Mouse (Mus musculus) C2C12 (cell line): ENCODE results near the gene Lamb3. TPM values are rescaled to one million over a fixed set of nuclear protein-coding genes. Genes with fewer than 3 reads are reported as not detected.

Source experiments
- H3K27me3 ChIP-seq: one replicate; pipeline ENCODE4 v1.6.1; 2011; ENCODE audit not compliant: control insufficient read depth, insufficient read depth, insufficient read length
- H3K36me3 ChIP-seq: one replicate; pipeline ENCODE4 v1.6.1; 2011; ENCODE audit not compliant: control insufficient read depth, insufficient read depth
- H3K4me3 ChIP-seq: one replicate; pipeline ENCODE4 v1.5.1; 2011; ENCODE audit warnings: mild to moderate bottlenecking, control low read depth; ENCODE audit not compliant: poor library complexity, insufficient read depth, severe bottlenecking
- H3K79me2 ChIP-seq: one replicate; pipeline ENCODE4 v1.6.1; 2011; ENCODE audit not compliant: control insufficient read depth, insufficient read depth
- H3K79me3 ChIP-seq: one replicate; pipeline ENCODE4 v1.6.1; 2011; ENCODE audit warnings: low read depth, control low read depth
- H3ac ChIP-seq: one replicate; pipeline ENCODE3; 2011; ENCODE audit warnings: low read depth; ENCODE audit not compliant: control insufficient read depth, insufficient read length
- CEBPB ChIP-seq: IDR thresholded peaks from one replicate; pipeline ENCODE4 v1.6.1; 2011; ENCODE audit warnings: low read depth, mild to moderate bottlenecking, control low read depth, moderate library complexity
- CTCF ChIP-seq: IDR thresholded peaks from one replicate; pipeline ENCODE4 v1.5.1; 2011; ENCODE audit not compliant: control insufficient read depth, insufficient read depth, insufficient read length
- FOSL1 ChIP-seq: IDR thresholded peaks from one replicate; pipeline ENCODE4 v1.8.0; 2011; ENCODE audit warnings: mild to moderate bottlenecking, low read length; ENCODE audit not compliant: poor library complexity, insufficient read depth, severe bottlenecking
- MAX ChIP-seq: IDR thresholded peaks from one replicate; pipeline ENCODE4 v1.6.1; 2011; ENCODE audit warnings: mild to moderate bottlenecking, control low read depth
- MYOD1 ChIP-seq: IDR thresholded peaks from one replicate; pipeline ENCODE4 v1.6.1; 2011; ENCODE audit warnings: low read depth; ENCODE audit not compliant: control insufficient read depth, insufficient read length
- MYOG ChIP-seq: IDR thresholded peaks from one replicate; pipeline ENCODE4 v1.6.1; 2011; ENCODE audit not compliant: control insufficient read depth, insufficient read length; ENCODE audit errors: extremely low read depth
- USF1 ChIP-seq: IDR thresholded peaks from one replicate; pipeline ENCODE4 v1.6.1; 2011; ENCODE audit warnings: low read depth, mild to moderate bottlenecking, control low read depth, moderate library complexity
- polyA plus RNA-seq: library from polyadenylated mRNA; unstranded; fragments of >200 nt; fragmentation: generic; extraction: Trizol; gene quantifications from one replicate; pipeline ENCODE4 v1.2.1, GENCODE M21; 2012; ENCODE audit warnings: missing spikeins

Lamb3 gene
- polyA plus RNA-seq, 1 experiment = 5.3 TPM

DNA sequence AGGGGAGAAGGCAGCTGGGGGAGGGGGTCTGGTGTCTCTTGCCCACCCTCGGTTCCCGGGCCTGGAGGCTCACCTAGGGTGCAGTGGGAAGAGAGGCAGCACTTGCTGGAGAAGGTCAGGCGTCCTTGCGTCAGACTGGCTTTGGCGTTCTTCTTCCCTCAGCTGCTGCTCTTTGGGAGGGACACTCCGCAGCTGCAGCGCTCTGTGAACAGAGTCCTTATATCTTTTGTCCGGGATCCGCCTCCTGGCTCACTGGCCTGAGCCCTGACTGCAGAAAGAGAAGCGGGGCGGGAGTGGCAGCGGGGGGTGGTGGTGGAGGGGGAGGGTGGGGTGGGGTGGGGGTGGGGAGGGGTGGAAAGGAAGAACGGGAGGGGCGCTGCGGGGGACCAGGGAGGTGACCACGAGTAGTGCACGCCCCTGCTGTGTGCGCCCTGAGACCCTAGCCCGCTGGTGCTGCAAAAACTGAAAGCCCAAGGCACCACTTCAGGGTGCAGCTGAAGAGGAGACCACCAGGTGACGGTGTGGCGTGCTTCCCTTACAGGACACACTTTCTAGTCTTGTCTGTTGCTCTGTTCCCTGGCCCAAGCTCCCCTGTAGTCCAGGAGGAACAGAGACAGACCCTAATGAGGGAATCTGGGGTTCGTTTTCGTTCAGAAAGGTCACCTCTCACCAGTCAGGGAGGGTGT, 65.6 kb downstream of the Lamb3 start, which contains the start of gene G0s2:
Gene G0s2 (minus strand): TSS at position 302 of the 686 bp plus-strand sequence.
- Histone ChIP-seq H3ac (peak within 1 kb of the TSS; percentile 81), H3K79me3 (no peaks in the 10 kb centered on the region), H3K4me3 (peak within 1 kb of the TSS; percentile 30), H3K27me3 (no peaks in the 10 kb centered on the region), H3K36me3 (no peaks in the 10 kb centered on the region), H3K79me2 (no peaks in the 10 kb centered on the region)
- TF ChIP-seq FOSL1 (no peak), MAX (no peak), MYOD1 (no peak), USF1 (no peak), CEBPB (no peak), MYOG (no peak), CTCF (peak; percentile 53)

DNA sequence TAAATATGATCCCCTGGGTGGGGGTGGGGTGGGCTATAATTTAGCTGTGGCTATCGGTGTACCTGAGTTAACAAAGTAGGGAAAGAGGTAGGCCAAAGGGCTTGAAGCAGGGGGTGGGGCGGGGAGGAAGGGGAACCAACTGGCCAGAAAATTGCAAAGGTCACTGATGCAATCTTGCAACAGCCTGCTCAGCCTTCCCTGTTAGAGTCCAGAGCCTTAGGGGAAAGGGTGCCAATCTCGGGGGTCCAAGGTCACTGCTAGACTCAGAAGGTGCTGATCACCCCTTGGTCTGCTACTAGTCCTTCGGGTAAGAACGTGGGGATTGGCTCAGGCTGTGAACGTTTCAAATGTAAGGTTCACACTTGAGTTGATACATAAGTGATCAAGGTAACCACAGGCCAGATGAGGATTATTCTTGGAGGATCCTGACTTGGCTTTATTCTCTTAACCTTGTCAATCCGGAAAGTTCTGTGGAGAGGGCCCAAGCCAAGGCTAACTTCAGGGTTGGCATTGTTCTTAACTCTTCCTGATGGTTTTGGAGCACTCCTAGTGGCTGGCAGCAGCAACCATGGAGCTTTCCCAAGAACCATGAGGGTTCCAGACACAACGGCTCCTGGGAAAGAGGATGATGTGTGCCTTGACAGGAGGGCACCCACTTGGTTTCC, 67.0 kb downstream of the Lamb3 start:
- Histone ChIP-seq H3K36me3 (no peaks in the 10 kb centered on the region), H3K79me2 (no peaks in the 10 kb centered on the region), H3K79me3 (no peaks in the 10 kb centered on the region), H3K4me3 (no peak overlapping the region), H3ac (no peak overlapping the region), H3K27me3 (no peaks in the 10 kb centered on the region)
- TF ChIP-seq MAX = no peak
- no peak for TF ChIP-seq CTCF
- TF ChIP-seq MYOD1 = no peak
- TF ChIP-seq MYOG = no peak
- TF ChIP-seq FOSL1 = no peak
- no peak for TF ChIP-seq CEBPB
- TF ChIP-seq USF1 = no peak

DNA sequence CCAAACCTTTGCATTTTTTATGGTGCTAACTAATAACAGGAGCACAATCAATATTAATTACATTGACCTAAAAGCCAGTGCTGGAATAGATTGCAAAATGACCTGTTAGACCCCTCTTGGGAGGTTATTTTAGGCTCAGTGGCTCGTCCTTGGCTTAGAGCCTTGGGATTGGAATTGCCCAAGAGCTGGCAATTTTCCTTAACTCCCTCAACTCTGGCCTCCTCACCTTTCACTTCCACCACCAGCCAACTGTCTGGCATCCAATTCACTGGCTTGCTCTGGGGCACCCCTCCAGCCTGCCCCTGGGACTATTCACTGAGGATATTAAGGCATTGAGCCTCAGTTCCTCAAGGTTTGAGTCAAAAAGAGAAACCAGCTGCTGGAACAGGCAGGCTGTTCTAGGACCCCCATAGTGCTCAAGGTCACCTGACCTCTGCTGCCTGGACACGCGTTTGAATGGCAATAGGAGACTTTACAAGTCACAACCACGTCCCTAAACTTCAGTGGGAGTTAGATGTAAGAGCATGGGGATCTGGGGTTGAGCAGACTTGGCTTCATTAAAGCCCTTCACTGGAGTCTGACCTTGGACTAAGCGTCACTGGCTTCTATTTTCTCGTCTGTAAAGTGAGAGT, 71.0 kb downstream of the Lamb3 start:
- H3K79me3 ChIP-seq = no peaks in the 10 kb centered on the region
- no peak overlapping the region for H3K4me3 ChIP-seq
- H3K36me3 ChIP-seq = no peaks in the 10 kb centered on the region
- TF ChIP-seq USF1 (no peak), MYOG (no peak), MAX (no peak), CEBPB (no peak), FOSL1 (no peak), CTCF (no peak), MYOD1 (no peak)
- H3ac ChIP-seq = no peak overlapping the region
- no peaks in the 10 kb centered on the region for H3K27me3 ChIP-seq
- H3K79me2 ChIP-seq = no peaks in the 10 kb centered on the region

DNA sequence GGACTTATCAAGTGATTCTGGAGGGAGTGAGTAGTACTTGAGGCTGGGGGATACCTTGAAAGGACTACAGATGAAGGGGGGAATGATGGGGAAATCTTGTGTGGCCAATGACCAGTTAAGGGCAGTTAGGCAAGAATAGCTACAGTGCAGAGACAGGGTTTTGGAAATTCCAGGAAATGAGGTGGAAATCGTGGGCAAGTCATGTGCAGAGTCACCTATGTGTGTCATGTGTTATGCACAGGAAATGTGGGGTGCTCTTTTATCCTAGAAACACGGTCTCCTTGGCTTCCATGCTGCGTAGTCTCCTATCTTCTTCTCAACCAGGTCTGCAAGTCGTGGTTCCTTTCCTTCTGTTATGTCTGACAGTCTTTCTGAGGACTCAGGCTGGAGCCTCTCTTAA, 72.0 kb downstream of the Lamb3 start:
- TF ChIP-seq CEBPB (no peak), MAX (no peak), FOSL1 (no peak), CTCF (no peak), MYOD1 (no peak), MYOG (no peak), USF1 (no peak)
- Histone ChIP-seq H3K4me3 (no peak overlapping the region), H3K79me3 (no peaks in the 10 kb centered on the region), H3K79me2 (no peaks in the 10 kb centered on the region), H3K36me3 (no peaks in the 10 kb centered on the region), H3K27me3 (no peaks in the 10 kb centered on the region), H3ac (no peak overlapping the region)

DNA sequence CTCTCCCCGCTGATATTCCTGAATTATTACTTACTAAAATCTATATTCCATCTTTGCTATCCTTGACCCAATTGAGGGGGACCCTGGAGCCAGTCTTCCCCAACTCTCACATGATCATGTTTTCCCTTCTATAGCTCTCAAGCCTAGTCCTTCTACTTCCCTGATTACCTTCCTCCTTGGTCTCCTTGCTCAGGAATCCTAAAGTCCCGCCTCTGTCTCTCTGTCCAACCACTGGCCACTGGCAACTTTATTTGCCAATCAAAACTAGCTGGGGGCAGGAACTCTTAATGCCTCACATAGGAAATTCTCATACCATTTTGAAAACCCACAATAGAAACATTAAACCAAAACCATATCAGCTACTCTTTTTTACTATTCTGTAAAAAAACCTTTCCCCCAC, 73.8 kb downstream of the Lamb3 start:
- TF ChIP-seq CEBPB = no peak
- TF ChIP-seq MYOD1 = no peak
- no peak for TF ChIP-seq USF1
- TF ChIP-seq MYOG = no peak
- no peak for TF ChIP-seq FOSL1
- no peak for TF ChIP-seq MAX
- no peak for TF ChIP-seq CTCF
- Histone ChIP-seq H3K4me3 (no peak overlapping the region), H3K79me2 (no peaks in the 10 kb centered on the region), H3ac (no peak overlapping the region), H3K79me3 (no peaks in the 10 kb centered on the region), H3K27me3 (no peaks in the 10 kb centered on the region), H3K36me3 (no peaks in the 10 kb centered on the region)
